Mouse (Mus musculus) hindbrain, postnatal 0 days (tissue): ENCODE results near the gene Ccl6. TPM values are rescaled to one million over a fixed set of nuclear protein-coding genes. Genes with fewer than 3 reads are reported as not detected.

ENCODE experiments used
- ATAC-seq: fragments of 200-750 bp; cut with Nextera tagmentation; 2 replicates; pipeline ENCODE4 v1.8.0; 2017; ENCODE audit warnings: mild to moderate bottlenecking, moderate TSS enrichment, moderate library complexity
- DNase-seq: peaks from one replicate; pipeline ENCODE4 v3.0.0-alpha.2; 2015; ENCODE audit warnings: low spot score
- H3K27ac ChIP-seq: fragments of 300-500 bp; sonication (generic); 2 replicates; pipeline ENCODE4 v1.5.1; 2014; ENCODE audit warnings: mild to moderate bottlenecking
- H3K27me3 ChIP-seq: fragments of 300-500 bp; sonication (generic); 2 replicates; pipeline ENCODE4 v1.6.1; 2014; ENCODE audit warnings: low read length, mixed read lengths; ENCODE audit not compliant: insufficient read depth
- H3K36me3 ChIP-seq: fragments of 300-500 bp; sonication (generic); 2 replicates; pipeline ENCODE4 v1.6.1; 2014; ENCODE audit warnings: low read length, mixed read lengths; ENCODE audit not compliant: insufficient read depth
- H3K4me1 ChIP-seq: fragments of 300-500 bp; sonication (generic); 2 replicates; pipeline ENCODE4 v1.6.1; 2014; ENCODE audit warnings: antibody characterized with exemption, low read length, mixed read lengths; ENCODE audit not compliant: insufficient read depth
- H3K4me2 ChIP-seq: fragments of 300-500 bp; sonication (generic); 2 replicates; pipeline ENCODE4 v1.6.1; 2014; ENCODE audit warnings: low read depth, mild to moderate bottlenecking, low read length, moderate library complexity, mixed read lengths
- H3K4me3 ChIP-seq: fragments of 300-500 bp; sonication (generic); 2 replicates; pipeline ENCODE4 v1.5.1; 2014; ENCODE audit warnings: low read length
- H3K9ac ChIP-seq: fragments of 300-500 bp; sonication (generic); replicated peaks from 2 replicates; pipeline ENCODE4 v1.6.1; 2014; ENCODE audit warnings: mild to moderate bottlenecking, low read length, moderate library complexity, mixed read lengths
- H3K9me3 ChIP-seq: fragments of 300-500 bp; sonication (generic); 2 replicates; pipeline ENCODE4 v1.6.1; 2016; ENCODE audit warnings: low read length, mixed read lengths
- CTCF ChIP-seq: IDR thresholded peaks from 2 replicates; pipeline ENCODE4 v1.5.1; 2016; ENCODE audit warnings: antibody characterized with exemption, control low read depth, low read depth
- WGBS: fragments of 180-500 bp; shearing (Covaris S2); extraction: QIAGEN DNeasy Blood & Tissue Kit; methylation state at CpG from one replicate; pipeline ENCODE4 v1.1.7; 2014; 5-methylcytosine and 5-hydroxymethylcytosine counted together
- polyA plus RNA-seq: library from polyadenylated mRNA; unstranded; fragments of >200 nt; fragmentation: Nextera tagmentation; extraction: Ambion mirVana; gene quantifications from 2 replicates; pipeline ENCODE4 v1.2.1, GENCODE M21; 2015
- total RNA-seq: library from RNA; depleted of rRNA; stranded (reverse); fragments of >200 nt; gene quantifications from 2 replicates; pipeline ENCODE4 v1.2.3, GENCODE M21; 2014

Gene Ccl6
- total and polyA plus RNA-seq, 2 experiments from 2014 or later, result 3.7 TPM; not detected in 1

DNA sequence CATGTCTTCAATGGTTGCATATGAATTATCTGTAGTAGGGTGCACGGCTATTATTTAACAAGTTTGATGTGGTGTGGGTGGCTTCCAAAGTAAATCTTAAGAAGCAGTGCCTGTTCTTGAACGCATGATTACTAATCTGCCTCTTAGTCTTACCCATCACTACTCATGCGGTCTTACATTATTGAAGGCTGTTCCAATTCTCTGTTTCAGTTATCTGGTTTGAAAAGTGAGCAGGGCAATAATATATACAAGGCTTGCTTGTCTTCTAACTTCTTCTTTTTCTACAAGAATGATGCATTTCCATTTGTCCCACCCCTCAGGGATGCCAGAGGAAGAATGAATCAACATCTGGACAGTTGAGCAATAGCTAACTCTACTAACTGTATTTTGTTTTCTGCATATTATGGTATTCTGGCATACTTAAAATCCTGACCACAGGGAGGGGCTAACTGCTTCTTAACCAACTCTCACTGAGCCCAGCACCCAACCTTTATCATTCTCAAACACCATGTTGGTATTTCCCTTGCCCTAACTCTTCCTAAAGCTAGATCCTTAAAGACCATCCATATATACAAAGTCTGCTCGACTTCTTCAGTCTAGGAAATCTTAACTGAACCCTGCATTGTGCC is 15.8 kb downstream of the Ccl6 start:
- no peak for TF ChIP-seq CTCF
- DNase-seq, result no peak
- no peak for ATAC-seq
- Histone ChIP-seq H3K4me1 (no peaks in the 10 kb centered on the region), H3K9me3 (no peaks in the 10 kb centered on the region), H3K9ac (no peak overlapping the region), H3K4me3 (no peak overlapping the region), H3K36me3 (no peaks in the 10 kb centered on the region), H3K27ac (no peak overlapping the region), H3K27me3 (no peaks in the 10 kb centered on the region), H3K4me2 (no peak overlapping the region)
- 88% methylated on average over 4 of the region's 4 CpGs for whole genome bisulfite sequencing

DNA sequence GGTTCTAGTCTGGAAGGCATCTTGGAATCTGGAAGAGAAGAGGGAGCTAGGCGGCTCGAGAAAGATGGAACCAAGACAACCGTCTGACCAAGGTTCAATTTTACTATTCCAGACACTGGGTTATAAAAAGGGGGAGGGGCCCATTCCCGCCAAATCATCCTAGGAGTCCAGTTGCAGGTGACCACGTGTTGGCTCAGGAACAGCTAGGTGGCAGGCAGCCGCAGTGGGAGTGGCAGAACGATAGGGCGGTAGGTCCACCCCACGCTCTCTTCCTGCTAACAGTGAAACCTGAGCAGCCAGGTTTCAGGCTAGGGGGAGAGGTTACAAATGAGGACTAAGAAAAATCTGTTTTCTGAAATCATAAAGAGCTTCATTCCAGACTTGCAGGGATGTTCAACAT is 20.1 kb downstream of the Ccl6 start:
- WGBS, result 75% methylated on average over 9 of the region's 9 CpGs
- ATAC-seq (no peak), DNase-seq (no peak)
- no peak overlapping the region for H3K4me3 ChIP-seq
- no peak for TF ChIP-seq CTCF
- H3K4me2 ChIP-seq, result no peak overlapping the region
- H3K9me3 ChIP-seq, result no peaks in the 10 kb centered on the region
- no peaks in the 10 kb centered on the region for H3K4me1 ChIP-seq
- H3K27me3 ChIP-seq, result no peaks in the 10 kb centered on the region
- no peaks in the 10 kb centered on the region for H3K36me3 ChIP-seq
- H3K27ac ChIP-seq, result no peak overlapping the region
- no peak overlapping the region for H3K9ac ChIP-seq

DNA sequence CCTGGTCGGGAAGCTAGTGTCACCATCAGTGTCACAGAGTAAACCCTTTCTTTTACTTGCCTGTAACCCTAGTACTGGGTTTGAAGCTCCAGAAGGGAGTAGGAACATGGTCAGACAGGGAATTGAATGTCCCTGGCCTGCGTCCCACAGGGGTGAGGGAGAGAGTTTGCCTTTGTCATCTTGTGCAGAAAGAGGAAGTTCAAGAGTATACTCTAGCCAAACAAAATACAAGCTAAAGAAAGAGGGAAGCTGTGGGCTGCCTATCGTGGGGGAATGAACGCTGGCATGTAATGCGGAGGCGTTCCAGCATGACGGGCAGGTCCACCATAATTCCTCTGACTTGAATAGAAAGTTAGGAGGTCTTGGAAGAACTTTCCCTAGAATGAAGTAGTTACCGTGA is 20.7 kb downstream of the Ccl6 start:
- no peak overlapping the region for H3K4me3 ChIP-seq
- TF ChIP-seq CTCF, result no peak
- H3K36me3 ChIP-seq, result no peaks in the 10 kb centered on the region
- DNase-seq (no peak), ATAC-seq (no peak)
- no peaks in the 10 kb centered on the region for H3K4me1 ChIP-seq
- H3K9me3 ChIP-seq, result no peaks in the 10 kb centered on the region
- no peaks in the 10 kb centered on the region for H3K27me3 ChIP-seq
- 87% methylated on average over 8 of the region's 8 CpGs for WGBS
- H3K27ac ChIP-seq, result no peak overlapping the region
- no peak overlapping the region for H3K9ac ChIP-seq
- H3K4me2 ChIP-seq, result no peak overlapping the region

DNA sequence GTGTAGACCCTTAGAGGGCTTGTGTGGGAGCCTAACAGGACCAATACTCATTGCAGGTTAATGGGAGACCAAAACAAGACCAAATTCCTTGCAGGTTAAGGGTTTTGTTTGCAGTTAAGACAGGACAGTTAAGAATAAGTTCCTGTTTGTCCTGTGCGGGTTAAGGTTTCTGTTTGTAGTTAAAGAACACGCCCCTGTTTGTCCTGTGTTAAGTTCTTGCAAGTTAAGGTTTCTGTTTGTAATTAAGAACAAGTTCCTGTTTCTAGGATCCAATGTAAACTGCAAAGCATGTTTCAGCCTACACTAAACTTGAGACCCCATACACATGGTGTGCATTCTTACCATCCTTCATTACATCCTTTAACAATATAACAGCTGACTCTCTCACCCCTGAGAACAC is 22.7 kb downstream of the Ccl6 start:
- DNase-seq (no peak), ATAC-seq (no peak)
- Histone ChIP-seq H3K9me3 (no peaks in the 10 kb centered on the region), H3K27ac (no peak overlapping the region), H3K9ac (no peak overlapping the region), H3K4me3 (no peak overlapping the region), H3K4me1 (no peaks in the 10 kb centered on the region), H3K27me3 (no peaks in the 10 kb centered on the region), H3K4me2 (no peak overlapping the region), H3K36me3 (no peaks in the 10 kb centered on the region)
- 95% methylated on average over 2 of the region's 2 CpGs for WGBS
- TF ChIP-seq CTCF, result no peak

DNA sequence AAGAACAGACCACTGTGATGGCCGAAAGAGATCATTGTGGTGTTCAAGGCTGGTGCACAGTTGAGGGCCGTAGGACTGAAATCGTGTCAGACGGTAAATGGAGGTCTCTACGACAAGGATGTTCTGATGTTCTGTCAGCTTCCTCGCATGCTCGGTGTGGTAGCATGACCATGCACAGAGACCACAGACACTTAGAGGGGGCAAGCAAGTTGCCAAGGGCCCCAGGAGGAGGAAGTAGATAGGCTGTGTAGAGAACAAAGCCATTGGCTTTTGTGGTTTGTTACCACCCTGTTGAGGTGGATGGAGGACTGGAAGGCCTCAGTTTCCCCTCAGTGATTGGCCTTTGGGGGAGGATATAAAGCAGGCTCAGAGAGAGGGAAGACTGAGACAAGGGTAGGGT is 23.6 kb downstream of the Ccl6 start:
- no peak for TF ChIP-seq CTCF
- no peak overlapping the region for H3K4me3 ChIP-seq
- H3K4me1 ChIP-seq, result no peaks in the 10 kb centered on the region
- H3K36me3 ChIP-seq, result no peaks in the 10 kb centered on the region
- no peak overlapping the region for H3K4me2 ChIP-seq
- no peak overlapping the region for H3K27ac ChIP-seq
- 91% methylated on average over 7 of the region's 7 CpGs for WGBS
- DNase-seq, result no peak
- H3K27me3 ChIP-seq, result no peaks in the 10 kb centered on the region
- H3K9ac ChIP-seq, result no peak overlapping the region
- H3K9me3 ChIP-seq, result no peaks in the 10 kb centered on the region
- no peak for ATAC-seq

DNA sequence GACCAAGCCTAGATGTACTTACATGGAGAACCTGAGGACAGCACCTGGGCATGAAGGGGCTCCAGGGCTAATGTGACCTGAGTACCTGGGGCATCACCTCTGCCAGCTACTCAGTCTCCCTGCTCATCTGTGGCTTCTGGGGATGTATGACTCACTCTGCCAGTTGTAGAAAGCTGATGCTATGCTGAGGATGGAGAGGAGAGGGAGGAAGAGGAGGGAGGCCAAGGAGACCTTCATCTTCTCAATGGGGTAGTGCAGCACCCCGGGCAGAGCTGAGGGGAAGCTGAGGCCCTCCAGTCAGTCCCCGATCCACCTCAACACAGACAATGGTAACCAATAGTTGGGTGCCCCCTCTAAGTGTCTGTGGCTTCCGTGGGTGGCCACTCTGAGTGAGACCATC is 24.1 kb downstream of the Ccl6 start:
- 88% methylated on average over 3 of the region's 3 CpGs for WGBS
- H3K9ac ChIP-seq, result no peak overlapping the region
- no peak for ATAC-seq
- no peaks in the 10 kb centered on the region for H3K9me3 ChIP-seq
- no peak overlapping the region for H3K4me2 ChIP-seq
- no peaks in the 10 kb centered on the region for H3K36me3 ChIP-seq
- H3K4me1 ChIP-seq, result no peaks in the 10 kb centered on the region
- no peak for TF ChIP-seq CTCF
- no peak overlapping the region for H3K27ac ChIP-seq
- H3K27me3 ChIP-seq, result no peaks in the 10 kb centered on the region
- no peak overlapping the region for H3K4me3 ChIP-seq
- no peak for DNase-seq

DNA sequence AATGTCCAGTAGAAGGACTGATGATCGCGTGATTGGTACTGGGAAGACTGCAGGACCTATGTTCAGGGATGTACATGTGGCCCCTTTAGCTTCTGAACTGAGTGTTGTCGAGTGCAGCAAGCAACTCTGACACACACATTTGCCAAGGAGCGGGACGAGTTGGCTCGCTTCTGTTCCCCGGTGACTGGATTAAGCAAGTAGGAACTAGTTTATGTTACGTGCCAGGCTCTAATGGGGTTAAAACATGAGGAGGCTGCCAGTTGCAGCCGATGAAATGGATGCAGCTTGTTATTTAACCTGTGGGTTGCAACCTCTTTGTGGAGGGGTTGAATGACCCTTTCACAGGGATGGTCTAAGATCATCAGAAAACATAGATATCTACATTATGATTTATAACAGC is 24.8 kb downstream of the Ccl6 start:
- 85% methylated on average over 9 of the region's 9 CpGs for WGBS

More for the DNA sequence above, 24.8 kb downstream of the Ccl6 start:
- Histone ChIP-seq H3K27me3 (no peaks in the 10 kb centered on the region), H3K4me3 (no peak overlapping the region), H3K36me3 (no peaks in the 10 kb centered on the region), H3K4me1 (no peaks in the 10 kb centered on the region), H3K27ac (no peak overlapping the region), H3K4me2 (no peak overlapping the region), H3K9ac (no peak overlapping the region), H3K9me3 (no peaks in the 10 kb centered on the region)
- TF ChIP-seq CTCF, result no peak
- ATAC-seq (no peak), DNase-seq (no peak)
